Mouse (Mus musculus): ENCODE results near the gene Pard3b. TPM values are rescaled to one million over a fixed set of nuclear protein-coding genes. Genes with fewer than 3 reads are reported as not detected.

Gene Pard3b
- total RNA-seq, 1 experiment from 2014 or later, result 13.1 TPM

DNA sequence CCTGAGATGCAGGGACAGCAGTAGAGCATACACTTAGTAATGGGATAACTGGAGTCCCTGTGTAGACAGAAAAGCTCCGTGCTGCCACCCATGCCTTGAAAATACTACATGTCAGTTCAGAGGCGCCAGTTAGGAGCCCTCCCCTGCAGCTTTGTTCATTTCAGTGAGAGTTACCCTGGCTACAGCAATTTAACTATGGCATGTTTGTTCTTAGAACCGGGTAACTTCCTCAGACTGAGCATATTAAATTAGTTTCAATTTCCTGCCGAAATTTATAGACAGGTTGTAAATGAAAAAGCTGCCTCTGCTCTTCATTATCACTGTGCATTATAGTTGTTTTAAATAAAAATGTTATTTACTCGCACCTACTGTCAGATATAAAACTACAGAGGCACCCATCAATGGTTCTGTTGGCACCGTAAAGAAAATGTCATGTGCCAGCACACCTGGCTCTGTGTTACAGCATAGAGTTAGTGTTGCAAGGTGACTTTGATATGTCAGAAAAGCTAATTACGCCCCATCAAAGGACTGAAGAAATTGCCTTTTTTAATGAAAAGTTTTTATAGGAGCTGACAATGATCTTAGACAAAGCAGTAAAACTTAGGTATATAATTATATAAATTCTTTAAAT is 289.6 kb downstream of the Pard3b start:
- DNase-seq, result no peak

DNA sequence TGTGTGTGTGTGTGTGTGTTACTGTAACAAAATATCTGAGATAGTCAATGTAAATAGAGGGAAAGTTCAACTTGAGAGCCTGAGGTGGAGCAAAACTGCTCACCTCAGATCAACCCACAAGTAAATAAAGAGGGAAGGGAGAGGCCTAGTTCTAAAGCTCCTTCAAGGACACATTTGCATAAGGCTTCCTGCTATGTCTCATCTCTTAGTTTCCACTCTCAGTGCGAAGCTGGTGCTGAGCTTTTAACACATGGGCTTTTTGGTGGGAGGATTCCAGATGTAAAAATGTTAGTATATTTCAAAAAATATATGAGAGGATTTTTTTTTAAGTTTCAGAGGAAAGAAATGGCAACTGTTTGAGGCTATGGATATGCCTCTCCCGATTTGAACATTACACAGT is 294.9 kb downstream of the Pard3b start:
- DNase-seq, result no peak

DNA sequence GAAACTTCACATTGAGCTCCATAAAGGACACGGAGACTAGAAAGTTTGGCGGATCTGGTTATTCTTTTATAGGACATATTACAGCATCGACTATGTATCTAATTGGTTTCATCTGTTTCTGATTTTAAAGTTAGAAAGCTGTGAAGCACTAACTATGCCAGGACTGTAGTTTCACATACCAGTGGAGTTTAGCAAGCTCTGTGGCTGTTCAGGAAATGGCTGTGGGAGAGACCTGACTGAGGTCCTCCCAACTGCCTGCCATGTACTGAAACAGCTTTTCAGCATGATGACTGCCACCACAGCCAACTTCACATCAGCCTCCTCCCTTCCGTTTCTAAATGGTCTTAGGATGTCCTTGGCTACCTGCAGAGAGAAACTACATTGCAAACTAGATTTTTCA is 296.1 kb downstream of the Pard3b start:
- DNase-seq, result no peak

DNA sequence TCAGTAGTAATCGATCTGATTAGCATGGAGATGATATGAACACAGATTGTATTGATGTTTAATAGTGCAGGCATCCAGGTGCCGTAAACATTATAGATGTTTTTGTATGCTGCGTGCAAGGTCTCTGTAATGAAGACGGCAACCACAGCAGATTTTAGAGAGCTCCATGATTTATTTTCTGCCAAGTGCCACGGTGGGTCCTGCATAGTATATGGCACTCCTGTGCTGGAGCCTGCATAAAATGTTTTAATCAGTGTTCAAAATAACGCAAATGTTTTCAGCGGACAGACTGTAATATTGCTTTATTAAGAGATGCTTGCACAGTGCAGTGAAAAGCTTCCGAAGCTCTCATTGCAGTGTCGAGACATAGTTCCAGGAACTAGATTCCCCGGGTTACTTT is 301.3 kb downstream of the Pard3b start:
- no peak for DNase-seq

DNA sequence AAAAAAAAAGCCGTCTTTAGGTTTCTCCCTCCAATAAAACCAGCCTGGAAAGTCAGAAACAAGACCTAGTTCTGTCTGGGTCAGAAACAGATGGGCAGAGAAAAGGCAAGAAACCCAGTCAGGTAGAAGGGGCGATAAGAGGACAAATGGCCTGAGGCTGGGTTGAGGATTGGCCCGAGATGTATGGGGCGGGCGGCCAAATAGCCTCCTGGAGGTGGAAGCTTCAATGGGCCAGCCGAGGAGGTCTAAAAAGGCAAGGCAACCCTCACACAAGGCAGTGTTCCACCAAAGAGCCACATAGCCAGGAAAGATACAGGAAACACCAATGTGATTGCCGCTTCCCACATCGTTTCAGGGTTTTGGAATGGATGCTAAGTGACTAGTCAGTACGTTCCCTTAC is 322.9 kb downstream of the Pard3b start:
- DNase-seq, result no peak

DNA sequence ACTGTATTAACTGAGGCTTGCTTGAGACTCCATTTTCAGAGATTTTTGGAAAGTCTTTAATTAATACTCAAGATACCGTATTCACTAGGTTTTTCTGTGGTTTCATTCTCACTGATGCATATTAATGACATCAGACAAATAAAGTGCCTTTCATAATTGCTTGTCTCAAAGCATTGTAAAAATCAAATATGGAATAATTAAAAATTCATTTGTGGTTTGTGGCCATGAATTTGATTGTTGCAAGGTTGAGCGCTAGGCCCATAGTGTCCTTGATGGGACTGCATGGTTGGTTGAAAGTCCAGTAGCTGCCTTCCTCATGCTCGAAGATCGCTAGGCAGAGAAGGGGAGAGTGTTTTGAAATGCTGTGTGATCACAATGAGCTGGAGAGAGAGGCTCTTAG is 323.9 kb downstream of the Pard3b start:
- no peak for DNase-seq

DNA sequence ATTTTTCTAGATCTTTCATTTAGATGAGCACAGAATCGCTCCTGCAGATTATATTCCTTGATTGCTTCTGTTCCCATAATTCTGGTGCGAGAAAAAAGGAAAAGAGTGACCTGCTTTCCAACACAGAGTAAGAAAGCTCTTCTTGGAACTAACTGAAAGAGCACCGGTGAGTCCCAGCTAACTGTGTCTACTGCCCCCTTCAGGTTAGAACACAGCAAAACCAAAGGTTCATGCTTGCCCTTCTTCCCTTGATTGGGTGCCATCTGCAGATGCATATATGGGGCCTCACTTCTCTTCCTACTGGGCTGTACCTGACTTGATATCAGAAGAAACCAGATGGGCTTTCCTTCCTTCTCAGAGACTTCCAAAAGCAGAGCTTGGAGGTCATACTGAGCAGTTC is 328.5 kb downstream of the Pard3b start:
- DNase-seq, result no peak

DNA sequence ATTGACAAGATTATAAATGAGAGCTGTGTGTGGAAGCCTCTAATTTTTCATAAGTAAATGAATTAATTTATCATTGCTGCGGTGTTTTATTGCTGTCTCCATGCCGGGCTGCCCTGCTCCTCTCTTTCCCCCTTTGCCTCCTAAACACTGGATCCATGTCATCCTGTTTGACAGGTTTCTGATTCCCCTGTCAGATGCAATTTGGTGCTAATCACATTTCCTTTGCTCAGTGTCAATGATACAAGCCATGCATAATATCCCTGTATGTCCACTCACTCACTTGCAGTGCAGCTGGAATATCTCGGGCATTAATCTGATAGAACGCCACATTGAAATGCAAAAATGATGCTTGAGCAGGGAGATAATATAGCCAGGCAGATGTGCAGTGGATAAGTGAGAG is 329.2 kb downstream of the Pard3b start:
- DNase-seq, result no peak

DNA sequence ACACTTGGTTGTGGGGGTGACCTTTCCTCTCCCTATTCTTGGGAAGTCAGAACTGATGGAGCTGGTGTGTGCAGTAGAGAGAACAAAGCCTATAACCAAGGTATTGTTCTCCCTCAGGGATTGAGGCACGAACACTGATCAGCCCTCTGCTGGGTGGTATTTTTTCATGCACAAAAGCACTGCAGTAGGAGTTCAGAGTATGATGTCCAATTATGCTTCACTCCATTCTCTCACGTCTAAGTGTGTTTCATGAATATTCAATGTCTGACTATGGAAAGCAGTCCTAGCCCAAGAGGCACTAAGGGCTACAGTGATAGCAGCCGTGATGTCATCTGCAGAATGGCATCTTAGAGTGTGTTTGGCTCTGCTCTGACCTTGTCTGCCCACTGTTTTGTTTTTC is 359.1 kb downstream of the Pard3b start:
- no peak for DNase-seq

DNA sequence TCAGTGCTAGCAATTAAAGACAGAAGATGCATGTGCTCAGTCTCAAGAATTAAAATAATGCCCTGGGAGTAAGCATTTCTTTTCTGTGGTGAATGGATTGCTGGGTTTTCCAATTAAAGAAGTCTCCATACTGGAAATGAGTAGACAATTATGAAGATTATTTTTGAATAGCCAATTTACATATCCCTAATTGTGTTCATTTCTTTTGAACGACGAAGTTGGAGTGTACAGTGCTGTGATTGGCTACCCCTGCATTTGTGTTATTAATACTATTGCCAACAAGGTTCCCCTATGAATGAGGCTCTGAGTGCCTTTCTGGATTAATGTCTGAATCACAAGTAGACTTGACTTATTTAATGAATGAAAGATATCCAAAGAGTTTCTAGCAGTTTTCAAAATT is 370.2 kb downstream of the Pard3b start:
- DNase-seq, result no peak

DNA sequence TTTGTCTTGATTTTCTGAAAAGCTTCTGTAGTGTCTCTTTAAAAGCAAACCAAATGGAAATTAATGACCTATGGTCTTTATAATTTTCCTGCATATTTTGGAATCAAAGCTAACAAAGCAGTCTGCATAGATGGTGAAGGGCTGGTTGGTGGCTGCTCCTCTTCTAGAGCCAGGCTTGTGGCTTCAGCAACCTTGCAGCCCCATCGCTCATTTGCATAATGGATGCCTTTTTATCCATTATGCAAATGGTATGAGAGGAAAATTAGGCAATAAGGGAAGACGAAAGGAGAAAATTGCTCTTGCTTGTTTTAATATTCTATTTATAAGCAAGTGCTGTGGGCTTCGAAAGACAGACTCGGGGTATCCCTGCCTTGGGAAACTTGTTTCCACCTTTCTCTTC is 373.1 kb downstream of the Pard3b start:
- DNase-seq, result no peak

DNA sequence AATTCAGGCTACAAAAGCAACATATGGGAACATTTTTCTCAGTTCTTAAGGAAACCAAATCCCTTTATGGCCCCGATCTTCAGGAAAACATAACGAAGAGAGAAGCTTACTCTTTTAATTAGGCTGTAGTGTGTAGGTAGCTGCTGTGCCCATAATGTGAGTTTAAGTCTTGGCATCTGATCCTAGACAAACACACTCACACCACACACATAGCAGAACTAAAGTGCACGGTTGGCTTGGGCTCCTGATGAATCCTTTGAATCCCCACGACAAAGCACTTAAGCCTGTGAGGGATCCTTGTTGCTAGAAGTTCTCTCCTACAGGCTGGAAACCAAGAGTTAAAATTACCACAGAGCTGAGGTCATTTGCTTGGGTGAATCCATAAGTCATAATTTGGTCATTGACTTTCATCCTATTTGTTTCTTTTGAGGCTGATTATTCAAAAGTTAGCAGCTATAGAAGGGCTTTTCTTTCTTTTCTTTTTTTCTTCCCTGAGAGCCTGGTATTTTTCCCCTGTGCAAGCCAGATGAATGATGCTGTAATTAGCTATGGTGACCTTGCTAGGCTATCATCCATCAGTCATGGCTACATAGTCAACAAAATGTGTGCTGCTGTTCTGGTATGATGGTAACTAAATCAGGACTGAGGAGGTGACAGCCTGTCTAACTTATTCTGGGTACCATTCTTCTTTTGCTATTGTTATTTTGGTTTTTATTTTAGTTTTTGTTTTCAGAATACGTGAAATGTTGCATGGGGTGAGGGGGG is 378.1 kb downstream of the Pard3b start:
- no peak for DNase-seq

DNA sequence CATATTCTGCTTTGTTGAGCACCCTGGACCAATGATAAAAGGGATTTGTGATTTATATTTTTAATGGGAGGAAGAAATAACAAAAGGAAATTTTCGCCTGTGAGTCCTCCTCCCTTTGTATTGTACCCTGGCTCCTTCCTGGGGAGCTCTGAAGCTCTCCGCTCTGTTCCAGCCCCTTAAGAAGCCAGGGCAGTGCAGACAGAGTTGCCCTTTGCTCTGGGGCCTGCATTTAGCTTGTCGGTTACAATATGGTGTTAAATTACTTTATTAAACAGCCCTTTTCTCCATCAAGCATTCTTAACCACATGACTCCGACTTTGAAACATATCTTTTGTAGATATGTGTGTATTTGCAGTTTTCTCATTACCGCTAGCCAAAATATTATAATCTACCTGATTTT is 379.7 kb downstream of the Pard3b start:
- DNase-seq, result no peak

DNA sequence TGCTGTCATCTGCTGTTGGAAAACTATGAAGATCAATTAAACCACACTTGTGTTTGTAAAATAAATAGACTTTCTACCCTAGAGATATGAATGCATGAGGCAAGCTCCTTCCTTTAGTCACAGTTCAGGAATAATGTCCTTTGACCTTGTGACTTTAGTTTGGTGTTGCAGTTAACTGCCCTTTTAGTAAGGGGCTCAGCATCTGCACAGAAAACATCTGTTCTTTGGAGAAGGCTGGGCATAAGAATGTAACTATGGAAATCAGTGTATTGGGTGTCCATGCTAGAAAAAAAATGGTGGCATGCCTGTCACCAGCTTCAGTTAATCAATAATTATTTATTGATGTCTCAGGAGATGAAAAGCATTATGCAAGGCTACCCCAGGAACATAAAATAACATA is 381.1 kb downstream of the Pard3b start:
- DNase-seq, result no peak

DNA sequence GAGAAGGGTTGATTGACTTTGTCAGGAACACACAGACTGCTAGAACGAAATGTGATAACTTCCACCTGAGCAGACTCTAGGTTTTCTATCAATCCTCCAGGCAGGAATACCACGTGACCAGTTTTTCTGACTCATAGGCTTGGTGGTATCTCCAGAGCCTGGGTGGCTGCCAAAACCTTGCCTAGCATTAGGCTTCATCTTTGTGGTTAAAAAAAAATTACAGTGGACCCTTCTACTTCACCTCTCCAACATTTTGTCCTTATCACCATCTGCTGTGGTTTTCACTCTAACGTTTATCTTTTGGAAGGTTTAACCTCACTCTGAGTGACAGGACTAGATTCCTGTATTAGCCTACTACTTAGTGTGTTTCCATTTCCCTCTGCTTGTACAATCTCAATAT is 403.1 kb downstream of the Pard3b start:
- peak; percentile 58 for DNase-seq

DNA sequence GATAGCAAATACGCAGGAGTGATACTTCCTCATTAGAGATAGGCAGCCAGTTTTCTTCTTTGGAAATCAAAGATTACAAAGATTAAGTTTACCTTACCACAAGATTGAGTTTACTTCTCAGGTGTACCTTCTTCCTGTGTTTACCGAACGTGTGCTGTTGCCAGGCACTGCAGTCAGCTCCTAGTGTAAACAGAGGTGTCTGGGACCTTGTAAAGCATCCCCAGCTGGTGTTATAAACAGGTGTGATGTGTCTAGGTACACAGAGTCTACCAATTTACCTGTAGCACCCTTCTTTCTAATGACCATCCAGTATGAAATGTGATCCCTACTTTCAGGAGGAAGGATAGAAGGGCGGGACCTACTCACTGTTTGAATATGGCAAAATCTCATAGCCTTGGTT is 410.0 kb downstream of the Pard3b start:
- no peak for DNase-seq

DNA sequence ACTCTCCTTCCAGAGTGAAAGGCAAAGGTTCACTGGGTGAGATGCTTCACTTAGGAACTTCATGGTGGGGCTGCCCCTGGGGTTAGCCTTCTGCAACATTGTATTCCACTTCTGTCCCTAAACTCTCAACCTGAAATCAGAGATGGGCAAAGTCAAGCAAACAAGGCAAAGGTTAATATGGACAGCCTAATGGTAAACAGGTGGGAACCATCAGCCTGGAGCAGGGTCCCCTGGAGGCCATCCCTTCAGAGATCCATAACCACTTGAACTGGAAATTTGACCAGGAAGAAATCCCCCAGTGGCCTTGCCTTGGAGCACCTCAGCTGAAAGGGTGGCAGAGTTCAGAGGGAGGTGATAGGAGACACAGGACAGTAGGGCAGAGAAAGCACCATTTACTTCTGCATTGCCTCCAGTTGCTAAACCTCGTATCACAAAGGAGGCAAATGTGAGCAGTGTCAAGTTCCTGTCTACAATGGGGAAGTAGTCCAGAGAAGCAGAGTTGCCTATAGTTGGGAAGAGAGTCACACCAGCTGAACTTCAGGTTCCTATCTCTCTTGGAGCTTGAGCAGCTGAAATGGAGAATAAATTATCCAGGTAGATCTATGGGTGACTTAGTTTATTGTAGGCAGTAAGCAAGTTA is 412.7 kb downstream of the Pard3b start:
- DNase-seq, result no peak

DNA sequence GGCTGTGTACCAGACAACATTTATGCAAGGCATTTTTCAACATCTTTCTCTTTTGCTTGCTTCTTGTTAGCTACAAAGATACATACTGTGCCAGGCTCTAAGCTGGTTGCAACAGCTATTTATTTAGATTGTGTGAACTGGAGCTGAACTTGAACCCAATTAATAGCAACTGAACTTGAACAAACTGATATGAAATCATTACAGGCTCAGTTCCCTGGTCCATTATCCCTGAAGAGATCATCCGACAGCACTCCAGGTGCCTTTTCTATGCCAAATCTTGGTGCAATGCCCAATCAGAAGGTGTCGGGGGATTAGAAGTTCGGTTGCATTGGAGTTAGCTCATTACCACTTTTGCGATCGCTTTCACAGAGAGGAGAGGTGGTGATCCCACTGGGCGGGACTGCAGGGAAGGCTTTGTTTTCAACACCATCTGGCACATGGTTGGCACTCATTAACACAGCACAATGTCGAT is 414.6 kb downstream of the Pard3b start:
- no peak for DNase-seq

DNA sequence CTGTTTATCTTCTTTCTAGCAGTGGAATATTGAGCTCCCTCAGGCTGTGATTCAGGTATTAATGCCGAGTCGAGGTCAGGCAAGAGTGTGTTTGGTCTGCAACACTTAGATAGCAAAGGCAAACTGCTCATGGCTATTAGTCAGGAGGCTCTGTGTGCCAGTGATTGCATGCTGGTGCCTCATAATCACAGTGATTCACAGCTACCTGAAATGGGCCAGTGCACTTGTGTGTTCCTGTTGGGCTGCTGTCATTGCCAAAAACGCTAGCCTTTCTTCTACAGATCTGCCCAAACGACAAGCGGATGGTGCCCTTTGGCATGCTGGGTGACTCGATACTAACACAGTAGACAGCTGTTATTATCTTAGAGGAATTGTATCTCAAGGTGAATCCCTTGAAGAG is 416.7 kb downstream of the Pard3b start:
- DNase-seq, result no peak

DNA sequence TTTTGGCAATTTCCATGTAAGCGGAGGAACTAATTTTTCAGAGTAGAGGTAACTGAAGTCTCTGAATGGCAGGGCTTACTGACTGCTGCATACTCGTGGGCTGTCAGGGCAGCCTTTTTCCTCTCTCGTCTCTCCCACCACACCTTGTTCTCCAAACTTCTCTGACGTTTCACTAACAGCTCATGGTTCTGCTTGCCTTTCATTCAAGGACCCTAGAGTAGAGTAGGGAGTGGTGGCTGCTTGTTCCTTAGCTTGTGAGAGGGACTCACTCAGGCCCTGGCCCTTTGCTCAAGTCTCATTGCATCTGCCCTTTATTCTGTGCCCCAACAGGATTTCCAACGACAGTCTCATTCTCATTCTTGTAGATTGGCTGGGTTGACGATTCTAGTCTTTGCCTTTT is 432.0 kb downstream of the Pard3b start:
- DNase-seq, result no peak

DNA sequence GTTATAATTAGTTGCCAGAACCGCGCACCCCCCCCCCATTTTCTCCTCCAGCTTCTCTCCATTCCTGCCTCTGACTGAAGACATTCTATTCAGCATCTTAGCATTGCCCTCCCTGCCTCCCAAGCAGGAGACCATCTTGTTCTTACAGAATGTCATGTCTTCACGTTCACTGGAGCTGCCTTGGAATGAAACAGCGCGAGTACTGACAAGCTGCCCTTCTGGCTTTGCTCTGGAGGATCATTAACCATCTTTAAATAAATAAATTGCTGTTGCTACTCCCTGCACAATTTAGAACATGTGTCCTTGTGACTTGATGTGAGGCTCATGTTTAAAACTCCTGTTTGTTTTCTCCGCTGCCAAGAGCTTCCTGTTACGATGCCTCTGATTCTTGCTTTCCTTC is 432.5 kb downstream of the Pard3b start:
- DNase-seq, result no peak

DNA sequence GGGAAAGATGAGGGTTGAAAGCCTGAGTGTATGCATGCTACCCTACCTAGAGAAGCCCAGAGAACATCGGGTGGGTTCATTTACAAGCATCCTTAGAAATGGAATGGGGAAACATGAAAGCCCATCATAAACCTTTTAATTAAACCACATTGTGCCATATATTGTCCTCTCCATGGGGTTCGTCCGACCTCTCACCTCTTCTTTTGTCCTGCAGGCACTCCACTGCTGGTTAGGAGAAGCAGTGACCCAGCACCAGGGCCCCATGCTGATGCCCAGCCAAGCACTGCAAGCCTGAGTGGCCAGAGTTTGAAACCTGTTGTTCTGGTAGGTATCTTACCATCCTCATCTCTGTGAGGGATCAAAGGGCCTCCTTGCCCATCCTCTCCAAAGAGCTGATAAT is 437.5 kb downstream of the Pard3b start:
- no peak for DNase-seq

DNA sequence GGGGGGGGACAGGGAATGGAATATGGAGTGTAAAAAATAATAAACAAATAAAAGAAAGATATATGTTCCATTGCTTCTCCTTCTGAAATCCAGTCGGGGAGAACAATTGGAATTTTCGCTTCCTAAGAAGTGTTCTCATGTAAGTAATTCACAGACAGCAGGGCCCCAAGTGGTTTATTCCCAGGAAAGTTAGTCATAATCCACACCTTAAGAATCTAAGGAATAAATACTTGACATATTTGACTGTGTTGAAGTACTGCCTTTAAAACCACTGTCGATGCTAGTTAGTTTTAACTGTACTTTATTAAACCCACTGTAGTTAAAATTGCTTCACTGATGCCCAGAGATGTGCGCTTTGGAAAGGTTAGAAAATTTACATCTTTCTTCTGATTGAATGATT is 442.5 kb downstream of the Pard3b start:
- DNase-seq, result no peak

DNA sequence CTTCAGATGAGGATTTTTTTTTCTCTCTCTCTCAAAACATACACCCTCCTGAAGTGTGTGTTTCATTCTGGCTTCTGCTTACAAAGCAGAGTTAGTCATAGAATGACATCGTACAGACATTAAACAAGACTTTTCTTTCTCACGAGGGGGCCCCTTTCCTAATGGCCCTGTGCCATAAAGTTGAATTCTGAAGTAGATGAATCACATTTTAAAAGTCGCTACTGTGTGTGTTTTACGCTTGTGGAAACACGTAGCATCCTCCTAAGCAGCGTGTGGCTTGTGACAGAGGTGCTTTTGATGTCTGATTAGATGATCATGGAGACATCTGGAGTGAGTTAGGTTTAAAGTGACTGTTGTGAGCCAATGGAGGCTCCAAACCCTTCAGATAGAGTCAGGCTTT is 447.4 kb downstream of the Pard3b start:
- no peak for DNase-seq

Data from adrenal gland, postnatal 14 days (tissue).